Mouse (Mus musculus): ENCODE measurements around the gene Alox5ap. TPM values are rescaled to one million over a fixed set of nuclear protein-coding genes. Genes with fewer than 3 reads are reported as not detected.

Alox5ap gene
- polyA plus RNA-seq (2012; rRNA removed): 12.7 and 15.8 TPM in 2 replicates

DNA sequence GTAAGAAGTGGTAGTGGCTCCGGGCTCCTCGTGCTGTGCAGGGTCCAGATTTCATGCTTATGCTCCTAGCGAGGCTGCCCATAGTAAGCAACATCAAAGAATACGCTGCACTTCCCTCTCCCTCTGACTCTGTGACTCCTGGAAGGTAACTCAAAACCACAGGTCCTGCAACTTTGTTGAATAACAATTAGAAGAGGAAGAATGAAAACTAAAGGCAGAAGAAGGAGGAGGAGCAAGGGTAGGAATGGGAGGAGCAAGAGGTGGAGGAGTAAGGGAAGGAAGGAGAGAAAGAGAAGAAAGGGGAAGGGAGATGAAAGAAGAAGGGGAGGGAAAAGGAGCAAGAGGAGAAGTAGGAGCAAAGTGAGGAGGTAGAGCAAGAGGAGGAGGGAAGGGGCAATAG, at the start of gene Alox5ap:
TSS of gene Alox5ap (plus strand) at position 363 of the 400 bp plus-strand sequence.
- DNase-seq: no peak
- Histone ChIP-seq H3K36me3 (ENCODE audit: control insufficient read depth, insufficient read depth, low read length) (no peaks in the 10 kb centered on the region), H3K4me3 (ENCODE audit: insufficient read depth, low read depth, low read length) (peak within 1 kb of the TSS; percentile 42; the same call in 1 of the 2 replicates), H3K27ac (ENCODE audit: insufficient read depth, low read depth, low read length) (no peak within 1 kb of the TSS), H3K4me1 (ENCODE audit: control insufficient read depth, insufficient read depth, low read length) (no peaks in the 10 kb centered on the region), H3K27me3 (replicated peaks; ENCODE audit: control insufficient read depth, insufficient read depth, low read length) (no peaks in the 10 kb centered on the region)
- no peak for TF ChIP-seq CTCF (conservative IDR thresholded peaks at IDR 0.05; ENCODE audit: insufficient read depth, insufficient read length, low read depth, low read length)
- no peak for TF ChIP-seq POLR2A (IDR thresholded peaks at IDR 0.05; ENCODE audit: low read depth, low read length)
- 37% methylated on average over 4 of the region's 4 CpGs for WGBS

GRCm38 (mm10) chr5:149215540-149215939, 49.0 kb upstream of the Alox5ap start:
- TF ChIP-seq CTCF (conservative IDR thresholded peaks at IDR 0.05; ENCODE audit: insufficient read depth, insufficient read length, low read depth, low read length) (no peak), POLR2A (IDR thresholded peaks at IDR 0.05; ENCODE audit: low read depth, low read length) (no peak)
- no peaks in the 10 kb centered on the region for H3K27me3 ChIP-seq (replicated peaks; ENCODE audit: control insufficient read depth, insufficient read depth, low read length)
- H3K36me3 ChIP-seq (ENCODE audit: control insufficient read depth, insufficient read depth, low read length): peaks cover 9% of the 10 kb centered on the region; the same call in 1 of the 2 replicates
- H3K4me1 ChIP-seq (ENCODE audit: control insufficient read depth, insufficient read depth, low read length): peaks cover 20% of the 10 kb centered on the region
- H3K4me3 ChIP-seq (ENCODE audit: insufficient read depth, low read depth, low read length): no peak overlapping the region
- no peak for DNase-seq
- 97% methylated on average over 7 of the region's 7 CpGs for WGBS
- no peak overlapping the region for H3K27ac ChIP-seq (ENCODE audit: insufficient read depth, low read depth, low read length)

DNA sequence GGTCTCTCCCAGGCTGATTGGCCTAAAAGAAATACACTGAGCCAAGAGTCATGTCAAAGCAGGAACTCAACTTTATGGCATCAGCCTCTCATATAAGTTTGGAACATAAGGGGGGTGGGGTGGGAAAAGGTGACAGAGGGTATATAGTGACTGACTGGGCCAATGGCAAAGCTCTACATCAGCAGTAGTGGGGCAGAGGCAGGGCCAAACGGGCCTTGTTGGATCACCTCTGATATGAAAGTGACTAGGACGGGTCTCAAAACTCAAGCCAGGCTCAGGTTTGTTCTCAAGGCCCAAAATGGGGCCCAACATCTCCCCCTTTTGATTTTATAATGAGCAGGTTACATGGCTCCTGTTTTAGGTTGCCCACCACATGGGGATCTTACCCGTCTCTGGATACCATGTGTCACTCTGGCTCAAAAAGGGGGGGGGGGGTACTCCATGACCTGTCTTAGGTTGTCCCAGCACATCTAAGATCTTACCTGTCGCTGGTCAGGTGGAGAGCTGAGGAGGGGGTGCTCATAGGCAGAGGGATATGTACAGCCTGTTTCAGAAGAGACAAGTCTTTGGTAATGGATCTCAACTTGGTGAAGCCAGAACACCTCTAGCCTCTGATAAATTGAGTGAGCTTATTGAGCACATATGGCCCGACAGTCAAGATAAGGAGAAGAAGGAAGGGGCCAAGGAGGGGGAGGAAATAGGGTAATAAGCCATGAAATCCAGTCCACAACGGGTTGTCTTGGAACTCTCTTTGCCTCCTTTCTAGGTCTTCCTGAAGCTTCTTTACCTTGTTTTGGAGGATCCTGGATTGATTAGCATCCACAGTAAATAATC, 46.8 kb upstream of the Alox5ap start:
- no peak for TF ChIP-seq POLR2A (IDR thresholded peaks at IDR 0.05; ENCODE audit: low read depth, low read length)
- no peak for TF ChIP-seq CTCF (conservative IDR thresholded peaks at IDR 0.05; ENCODE audit: insufficient read depth, insufficient read length, low read depth, low read length)
- 84% methylated on average over 6 of the region's 6 CpGs for WGBS
- no peak overlapping the region for H3K4me3 ChIP-seq (ENCODE audit: insufficient read depth, low read depth, low read length)
- no peak for DNase-seq
- H3K36me3 ChIP-seq (ENCODE audit: control insufficient read depth, insufficient read depth, low read length): peaks cover 6% of the 10 kb centered on the region; the same call in 1 of the 2 replicates
- peaks cover 5% of the 10 kb centered on the region; the same call in 1 of the 2 replicates for H3K4me1 ChIP-seq (ENCODE audit: control insufficient read depth, insufficient read depth, low read length)
- no peak overlapping the region for H3K27ac ChIP-seq (ENCODE audit: insufficient read depth, low read depth, low read length)
- no peaks in the 10 kb centered on the region for H3K27me3 ChIP-seq (replicated peaks; ENCODE audit: control insufficient read depth, insufficient read depth, low read length)

DNA sequence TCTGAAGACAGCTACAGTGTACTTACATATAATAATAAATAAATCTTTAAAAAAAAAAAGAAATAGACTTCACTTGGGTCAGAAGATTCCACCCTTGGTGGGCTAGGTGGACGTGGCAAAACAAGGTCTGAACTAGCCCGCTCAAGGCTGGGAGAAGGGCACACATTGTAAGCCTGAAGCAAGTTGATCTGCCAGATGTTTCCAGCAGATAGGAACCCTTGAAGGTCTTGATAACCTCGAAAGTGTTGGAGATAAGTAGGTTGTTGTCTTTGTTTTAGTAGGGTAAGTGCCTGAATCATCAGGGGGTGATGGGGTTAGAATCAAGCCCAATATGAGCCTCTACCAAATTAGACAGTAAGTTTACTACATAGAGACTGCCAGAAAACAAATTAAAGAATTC, 45.1 kb upstream of the Alox5ap start:
- 84% methylated on average over 3 of the region's 3 CpGs for WGBS
- Histone ChIP-seq H3K36me3 (ENCODE audit: control insufficient read depth, insufficient read depth, low read length) (no peaks in the 10 kb centered on the region), H3K27me3 (replicated peaks; ENCODE audit: control insufficient read depth, insufficient read depth, low read length) (no peaks in the 10 kb centered on the region), H3K4me3 (ENCODE audit: insufficient read depth, low read depth, low read length) (no peak overlapping the region), H3K27ac (ENCODE audit: insufficient read depth, low read depth, low read length) (no peak overlapping the region), H3K4me1 (ENCODE audit: control insufficient read depth, insufficient read depth, low read length) (no peaks in the 10 kb centered on the region)
- no peak for DNase-seq
- TF ChIP-seq CTCF (conservative IDR thresholded peaks at IDR 0.05; ENCODE audit: insufficient read depth, insufficient read length, low read depth, low read length): no peak

DNA sequence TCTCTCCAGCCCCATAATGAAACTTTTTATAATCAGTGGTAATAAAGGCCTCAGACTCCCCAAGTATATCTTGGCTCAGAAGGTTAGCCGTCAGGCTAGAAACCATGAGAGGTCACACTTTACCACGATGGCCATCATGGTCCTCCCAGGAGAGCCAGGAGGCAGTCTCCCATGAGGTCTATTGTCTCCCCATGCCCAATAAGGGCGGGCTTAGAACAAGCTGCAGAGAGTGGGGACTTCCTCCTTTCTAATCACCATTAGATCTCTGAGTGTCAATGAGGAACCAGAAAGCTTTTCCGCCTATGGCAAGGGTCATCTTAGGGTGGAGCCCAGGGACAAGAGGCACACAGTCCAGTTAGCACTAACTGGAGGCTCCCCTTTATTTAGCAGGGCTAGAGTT, 43.2 kb upstream of the Alox5ap start:
- WGBS: 82% methylated on average over 4 of the region's 4 CpGs
- Histone ChIP-seq H3K27ac (ENCODE audit: insufficient read depth, low read depth, low read length) (no peak overlapping the region), H3K4me1 (ENCODE audit: control insufficient read depth, insufficient read depth, low read length) (no peaks in the 10 kb centered on the region), H3K36me3 (ENCODE audit: control insufficient read depth, insufficient read depth, low read length) (no peaks in the 10 kb centered on the region), H3K27me3 (replicated peaks; ENCODE audit: control insufficient read depth, insufficient read depth, low read length) (no peaks in the 10 kb centered on the region), H3K4me3 (ENCODE audit: insufficient read depth, low read depth, low read length) (no peak overlapping the region)
- TF ChIP-seq CTCF (conservative IDR thresholded peaks at IDR 0.05; ENCODE audit: insufficient read depth, insufficient read length, low read depth, low read length) (no peak), POLR2A (IDR thresholded peaks at IDR 0.05; ENCODE audit: low read depth, low read length) (no peak)
- DNase-seq: no peak

GRCm38 (mm10) chr5:149224666-149225065, 39.9 kb upstream of the Alox5ap start:
- Histone ChIP-seq H3K27ac (ENCODE audit: insufficient read depth, low read depth, low read length) (no peak overlapping the region), H3K4me3 (ENCODE audit: insufficient read depth, low read depth, low read length) (no peak overlapping the region), H3K27me3 (replicated peaks; ENCODE audit: control insufficient read depth, insufficient read depth, low read length) (no peaks in the 10 kb centered on the region), H3K36me3 (ENCODE audit: control insufficient read depth, insufficient read depth, low read length) (no peaks in the 10 kb centered on the region), H3K4me1 (ENCODE audit: control insufficient read depth, insufficient read depth, low read length) (no peaks in the 10 kb centered on the region)
- TF ChIP-seq CTCF (conservative IDR thresholded peaks at IDR 0.05; ENCODE audit: insufficient read depth, insufficient read length, low read depth, low read length): no peak
- TF ChIP-seq POLR2A (IDR thresholded peaks at IDR 0.05; ENCODE audit: low read depth, low read length): no peak
- no peak for DNase-seq
- WGBS: 31% methylated on average over 7 of the region's 7 CpGs

Data from kidney, adult 2 months (tissue).